Mouse (Mus musculus) small intestine, adult 2 months (tissue): Measurements from ENCODE around the gene Tshr.

Source experiments
- CTCF ChIP-seq: fragments of 200-500 bp; IDR thresholded peaks from 2 replicates; pipeline ENCODE4 v1.5.1; 2012; ENCODE audit warnings: low read depth, mild to moderate bottlenecking, control low read depth, inconsistent platforms, low read length, moderate library complexity, mixed read lengths; ENCODE audit not compliant: insufficient replicate concordance, insufficient read length; ENCODE audit errors: extremely low read depth
- POLR2A ChIP-seq: fragments of 200-500 bp; IDR thresholded peaks from 2 replicates; pipeline ENCODE4 v1.6.1; 2012; ENCODE audit warnings: low read depth, mild to moderate bottlenecking, control low read depth, inconsistent platforms, low read length, moderate library complexity

DNA sequence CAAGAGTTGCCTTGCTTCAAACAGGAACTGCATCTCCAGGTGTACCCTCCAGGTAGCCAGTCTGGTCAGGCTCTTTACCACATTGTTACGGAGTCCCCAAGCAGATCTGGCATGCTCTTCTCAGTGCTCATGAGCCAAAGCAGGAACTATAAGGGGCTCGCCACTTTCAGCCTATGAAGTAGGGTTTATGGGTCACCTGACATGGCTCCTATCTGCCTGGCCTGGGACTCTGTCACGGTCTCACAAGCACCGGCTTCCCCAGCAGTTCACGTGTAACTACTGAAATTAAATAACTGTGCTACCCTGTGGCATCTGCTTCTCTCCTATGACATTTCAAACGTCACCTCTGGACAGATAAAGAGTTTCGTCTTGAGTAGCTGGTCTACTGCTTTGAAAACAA, 155.8 kb downstream of the Tshr start:
- TF ChIP-seq POLR2A (no peak), CTCF (no peak)
